Mouse (Mus musculus): ENCODE results near the gene Fam186b.

Fam186b gene

GRCm38 (mm10) chr15:99224208-99224911 lies 71.3 kb downstream of the Fam186b start, which contains the start of gene Kcnh3:
Gene Kcnh3, plus strand, starts transcription at chr15:99224861.
- peak; percentile 20 to 41 for DNase-seq (ENCODE audit: low spot score in 2 of 2)

- DNase-seq (ENCODE audit: low spot score in 2 of 2), result no peak
These were observed 72.0 kb downstream of the Fam186b start for GRCm38 (mm10) chr15:99223585-99224207.

- DNase-seq (ENCODE audit: low spot score in 2 of 2), result no peak
These were observed 72.7 kb downstream of the Fam186b start for GRCm38 (mm10) chr15:99222794-99223584.

- no peak for DNase-seq (ENCODE audit: low spot score in 2 of 2)
These were observed 74.3 kb downstream of the Fam186b start for GRCm38 (mm10) chr15:99221315-99221952.
